Mouse (Mus musculus): Measurements from ENCODE around the gene Rrbp1. TPM values are rescaled to one million over a fixed set of nuclear protein-coding genes. Genes with fewer than 3 reads are reported as not detected.

Gene Rrbp1
- polyA plus RNA-seq, 1 experiment from 2014 or later, result 41.8 TPM

DNA sequence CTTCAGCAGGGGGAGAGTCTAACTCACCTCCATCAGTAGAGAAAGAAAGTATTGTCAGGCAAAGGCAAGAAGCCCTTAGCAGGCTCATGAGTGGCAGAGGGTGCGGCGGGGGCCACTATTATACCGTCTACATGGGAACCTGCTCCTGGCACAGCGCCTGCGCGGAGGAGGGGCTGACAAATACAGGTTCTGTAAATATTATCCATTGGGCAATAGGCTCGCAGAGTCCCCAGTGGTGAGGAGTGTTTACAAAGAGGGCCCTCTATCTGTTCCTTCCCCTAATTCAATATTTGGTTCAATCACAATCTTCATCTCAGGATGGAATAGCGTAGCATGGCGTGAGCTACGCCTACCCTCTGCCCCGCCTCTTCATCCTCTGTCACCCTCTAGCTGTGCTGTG, 3.0 kb upstream of the Rrbp1 start:
- DNase-seq (ENCODE audit: low spot score) (no peak), ATAC-seq (replicated peaks; ENCODE audit: insufficient number of reproducible peaks, low FRiP score, low TSS enrichment, low read depth) (no peak)
- H3K4me2 ChIP-seq (ENCODE audit: low read depth, low read length), result no peak overlapping the region
- H3K9ac ChIP-seq (replicated peaks; ENCODE audit: low read length), result no peak overlapping the region
- 83% methylated on average over 11 of the region's 11 CpGs for WGBS
- H3K4me1 ChIP-seq (ENCODE audit: control insufficient read depth, insufficient read depth, low read length), result no peaks in the 10 kb centered on the region; the same call in 1 of the 2 replicates
- H3K36me3 ChIP-seq (replicated peaks; ENCODE audit: control insufficient read depth, insufficient read depth, low read depth, low read length), result no peaks in the 10 kb centered on the region
- no peaks in the 10 kb centered on the region for H3K9me3 ChIP-seq (replicated peaks; ENCODE audit: control insufficient read depth, low read length)
- no peak overlapping the region for H3K4me3 ChIP-seq (ENCODE audit: low read depth, low read length)
- no peak overlapping the region for H3K27ac ChIP-seq (replicated peaks; ENCODE audit: low read depth, low read length)
- H3K27me3 ChIP-seq (ENCODE audit: control insufficient read depth, insufficient read depth, low read length), result no peaks in the 10 kb centered on the region

GRCm38 (mm10) chr2:144010282-144011044, 600 bp downstream of the Rrbp1 start:
- Histone ChIP-seq H3K27me3 (ENCODE audit: control insufficient read depth, insufficient read depth, low read length) (no peaks in the 10 kb centered on the region), H3K9me3 (replicated peaks; ENCODE audit: control insufficient read depth, low read length) (no peaks in the 10 kb centered on the region), H3K36me3 (replicated peaks; ENCODE audit: control insufficient read depth, insufficient read depth, low read depth, low read length) (no peaks in the 10 kb centered on the region), H3K4me3 (ENCODE audit: low read depth, low read length) (peak overlapping the region; percentile 94), H3K4me2 (ENCODE audit: low read depth, low read length) (peak overlapping the region; percentile 71), H3K27ac (replicated peaks; ENCODE audit: low read depth, low read length) (peak overlapping the region; percentile 86), H3K4me1 (ENCODE audit: control insufficient read depth, insufficient read depth, low read length) (no peaks in the 10 kb centered on the region; the same call in 1 of the 2 replicates), H3K9ac (replicated peaks; ENCODE audit: low read length) (peak overlapping the region; percentile 88)
- peak; percentile 79 for DNase-seq (ENCODE audit: low spot score)
- ATAC-seq (replicated peaks; ENCODE audit: insufficient number of reproducible peaks, low FRiP score, low TSS enrichment, low read depth), result peak; percentile 49
- under 1% methylated on average over 57 of the region's 107 CpGs for WGBS

DNA sequence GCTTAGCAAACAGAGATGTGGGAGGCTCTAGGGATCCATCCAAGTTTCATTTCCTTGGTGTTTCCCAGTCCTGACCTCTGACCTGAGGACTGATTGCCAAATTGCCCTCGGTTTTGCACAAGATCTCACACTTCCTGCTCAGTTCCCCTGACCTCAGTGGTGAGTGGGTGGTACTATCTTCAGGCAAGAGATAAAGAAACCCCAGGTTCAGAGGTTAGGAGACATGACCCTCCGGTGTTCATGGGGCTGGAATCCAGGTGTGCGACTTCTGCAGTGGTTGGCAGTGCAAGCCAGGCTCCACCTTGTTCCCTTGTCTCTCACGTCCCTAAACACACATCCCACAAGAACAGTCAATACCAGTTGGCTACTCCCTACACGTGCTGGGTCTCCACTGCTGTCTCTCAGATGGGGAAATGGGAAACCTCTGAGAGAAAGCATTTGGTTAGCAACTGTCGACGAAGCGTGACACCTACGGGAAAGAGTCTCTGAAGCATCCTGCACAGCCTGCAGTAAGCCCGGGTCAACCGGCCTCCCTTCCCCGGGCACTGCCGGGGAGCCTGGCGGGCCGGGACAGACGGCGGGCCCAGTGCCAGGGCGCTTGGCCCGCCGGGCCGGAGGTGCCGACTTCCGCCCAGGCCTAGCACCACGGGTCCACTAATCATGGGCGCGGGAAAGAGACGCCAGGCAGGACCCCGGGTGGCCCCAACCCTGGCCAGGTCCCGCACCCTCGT, 1.3 kb downstream of the Rrbp1 start:
- DNase-seq (ENCODE audit: low spot score) (peak; percentile 33), ATAC-seq (replicated peaks; ENCODE audit: insufficient number of reproducible peaks, low FRiP score, low TSS enrichment, low read depth) (no peak; the same call in 1 of the 2 replicates)
- Histone ChIP-seq H3K9me3 (replicated peaks; ENCODE audit: control insufficient read depth, low read length) (no peaks in the 10 kb centered on the region), H3K27me3 (ENCODE audit: control insufficient read depth, insufficient read depth, low read length) (no peaks in the 10 kb centered on the region), H3K27ac (replicated peaks; ENCODE audit: low read depth, low read length) (peak overlapping the region; percentile 86; the same call in 1 of the 2 replicates), H3K36me3 (replicated peaks; ENCODE audit: control insufficient read depth, insufficient read depth, low read depth, low read length) (no peaks in the 10 kb centered on the region), H3K9ac (replicated peaks; ENCODE audit: low read length) (peak overlapping the region; percentile 88), H3K4me2 (ENCODE audit: low read depth, low read length) (peak overlapping the region; percentile 71), H3K4me3 (ENCODE audit: low read depth, low read length) (peak overlapping the region; percentile 94), H3K4me1 (ENCODE audit: control insufficient read depth, insufficient read depth, low read length) (no peaks in the 10 kb centered on the region; the same call in 1 of the 2 replicates)
- WGBS, result 2% methylated on average over 28 of the region's 30 CpGs

- H3K27me3 ChIP-seq (ENCODE audit: control insufficient read depth, insufficient read depth, low read length), result no peaks in the 10 kb centered on the region
- no peak for ATAC-seq (replicated peaks; ENCODE audit: insufficient number of reproducible peaks, low FRiP score, low TSS enrichment, low read depth)
- DNase-seq (ENCODE audit: low spot score), result no peak
- H3K36me3 ChIP-seq (replicated peaks; ENCODE audit: control insufficient read depth, insufficient read depth, low read depth, low read length), result no peaks in the 10 kb centered on the region
- WGBS, result 92% methylated on average over 1 of the region's 1 CpGs
- peak overlapping the region; percentile 71; the same call in 1 of the 2 replicates for H3K4me2 ChIP-seq (ENCODE audit: low read depth, low read length)
- H3K9ac ChIP-seq (replicated peaks; ENCODE audit: low read length), result no peak overlapping the region
- H3K9me3 ChIP-seq (replicated peaks; ENCODE audit: control insufficient read depth, low read length), result no peaks in the 10 kb centered on the region
- no peak overlapping the region; the same call in 1 of the 2 replicates for H3K4me3 ChIP-seq (ENCODE audit: low read depth, low read length)
- H3K4me1 ChIP-seq (ENCODE audit: control insufficient read depth, insufficient read depth, low read length), result no peaks in the 10 kb centered on the region; the same call in 1 of the 2 replicates
- H3K27ac ChIP-seq (replicated peaks; ENCODE audit: low read depth, low read length), result no peak overlapping the region
These were observed 2.0 kb downstream of the Rrbp1 start for GRCm38 (mm10) chr2:144009081-144009480.

DNA sequence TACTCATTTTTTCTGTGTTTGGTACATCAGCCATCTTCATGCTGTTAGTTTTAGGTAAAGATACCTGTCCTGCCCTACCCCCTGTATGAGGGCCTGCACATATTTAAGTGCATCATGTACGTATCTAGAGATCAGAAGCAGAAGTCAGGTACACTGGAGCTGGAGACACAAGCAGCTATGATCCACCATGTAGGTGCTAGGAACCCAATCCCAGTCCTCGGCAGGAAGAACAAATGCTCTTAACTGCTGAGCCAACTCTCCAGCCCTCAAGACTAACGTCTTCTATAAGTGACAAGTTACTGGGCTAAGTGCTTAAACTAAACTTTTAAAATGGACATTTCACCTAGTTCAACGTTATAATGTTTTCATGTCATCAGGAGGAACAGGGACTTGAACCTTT, 3.9 kb downstream of the Rrbp1 start:
- Histone ChIP-seq H3K27me3 (ENCODE audit: control insufficient read depth, insufficient read depth, low read length) (no peaks in the 10 kb centered on the region), H3K4me2 (ENCODE audit: low read depth, low read length) (no peak overlapping the region), H3K4me3 (ENCODE audit: low read depth, low read length) (no peak overlapping the region), H3K9ac (replicated peaks; ENCODE audit: low read length) (no peak overlapping the region), H3K4me1 (ENCODE audit: control insufficient read depth, insufficient read depth, low read length) (no peaks in the 10 kb centered on the region; the same call in 1 of the 2 replicates), H3K27ac (replicated peaks; ENCODE audit: low read depth, low read length) (no peak overlapping the region), H3K36me3 (replicated peaks; ENCODE audit: control insufficient read depth, insufficient read depth, low read depth, low read length) (no peaks in the 10 kb centered on the region), H3K9me3 (replicated peaks; ENCODE audit: control insufficient read depth, low read length) (no peaks in the 10 kb centered on the region)
- DNase-seq (ENCODE audit: low spot score) (no peak), ATAC-seq (replicated peaks; ENCODE audit: insufficient number of reproducible peaks, low FRiP score, low TSS enrichment, low read depth) (no peak)
- 84% methylated on average over 4 of the region's 4 CpGs for WGBS

DNA sequence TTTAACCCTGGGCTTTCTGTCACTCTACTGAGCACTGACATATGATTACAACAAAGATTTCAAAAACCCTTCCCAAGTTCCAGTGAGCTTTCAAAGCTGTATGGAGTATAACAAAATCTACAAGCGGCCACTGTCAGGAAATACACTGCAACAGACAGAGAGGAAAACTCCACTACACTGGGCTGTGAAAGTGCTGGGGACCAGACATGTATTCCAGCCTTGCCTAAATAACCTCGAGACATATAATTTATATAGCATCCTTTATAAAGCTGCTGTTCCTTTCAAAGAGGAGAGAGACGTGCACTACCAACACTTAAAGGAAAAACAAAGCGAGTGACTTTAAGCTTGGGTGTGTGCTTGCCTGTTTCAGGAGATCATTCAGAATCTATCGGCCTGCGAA, 4.4 kb downstream of the Rrbp1 start:
- Histone ChIP-seq H3K4me3 (ENCODE audit: low read depth, low read length) (no peak overlapping the region), H3K9me3 (replicated peaks; ENCODE audit: control insufficient read depth, low read length) (no peaks in the 10 kb centered on the region), H3K4me2 (ENCODE audit: low read depth, low read length) (no peak overlapping the region), H3K9ac (replicated peaks; ENCODE audit: low read length) (no peak overlapping the region), H3K27me3 (ENCODE audit: control insufficient read depth, insufficient read depth, low read length) (no peaks in the 10 kb centered on the region), H3K4me1 (ENCODE audit: control insufficient read depth, insufficient read depth, low read length) (no peaks in the 10 kb centered on the region; the same call in 1 of the 2 replicates), H3K36me3 (replicated peaks; ENCODE audit: control insufficient read depth, insufficient read depth, low read depth, low read length) (no peaks in the 10 kb centered on the region), H3K27ac (replicated peaks; ENCODE audit: low read depth, low read length) (no peak overlapping the region)
- no peak for ATAC-seq (replicated peaks; ENCODE audit: insufficient number of reproducible peaks, low FRiP score, low TSS enrichment, low read depth)
- 90% methylated on average over 6 of the region's 6 CpGs for WGBS
- no peak for DNase-seq (ENCODE audit: low spot score)

DNA sequence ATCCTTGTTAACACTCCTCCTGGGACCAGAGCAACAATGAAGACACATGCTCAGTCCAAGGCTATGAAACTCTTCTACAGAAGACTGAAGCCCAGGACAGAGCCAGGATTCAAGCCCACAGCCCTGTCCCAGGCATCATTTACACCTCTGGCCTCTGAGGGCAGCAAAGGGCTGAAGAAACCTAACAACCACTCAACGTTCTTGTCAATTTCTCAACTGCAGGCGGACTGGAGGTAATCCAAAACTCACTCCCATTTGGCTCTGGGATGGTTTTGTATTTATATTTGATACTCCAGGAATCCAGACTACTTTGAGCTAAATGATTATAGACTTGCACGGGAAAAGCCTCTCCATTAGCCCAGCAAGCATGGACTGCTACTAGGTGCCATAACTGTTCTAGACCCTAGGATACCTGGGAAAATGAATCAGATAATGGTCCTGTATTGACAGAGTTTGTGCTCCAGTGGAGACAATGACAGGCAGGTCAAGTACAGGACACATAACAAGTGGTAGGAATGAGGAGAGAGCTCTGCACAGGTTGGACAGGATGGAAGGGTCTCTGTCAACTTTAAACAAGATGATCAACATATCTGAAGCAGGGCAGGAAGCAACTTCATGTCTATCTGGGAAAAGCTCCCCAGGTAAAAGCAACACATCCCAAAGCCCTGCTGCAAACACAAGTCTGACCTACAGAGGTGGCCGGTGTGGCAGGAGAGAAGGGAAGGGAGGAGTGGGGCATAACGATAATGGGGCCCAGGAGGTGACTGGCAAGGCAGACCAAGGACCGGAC, 5.7 kb downstream of the Rrbp1 start:
- Histone ChIP-seq H3K36me3 (replicated peaks; ENCODE audit: control insufficient read depth, insufficient read depth, low read depth, low read length) (no peaks in the 10 kb centered on the region), H3K27ac (replicated peaks; ENCODE audit: low read depth, low read length) (no peak overlapping the region), H3K4me3 (ENCODE audit: low read depth, low read length) (no peak overlapping the region), H3K27me3 (ENCODE audit: control insufficient read depth, insufficient read depth, low read length) (no peaks in the 10 kb centered on the region), H3K9ac (replicated peaks; ENCODE audit: low read length) (no peak overlapping the region; the same call in 1 of the 2 replicates), H3K4me1 (ENCODE audit: control insufficient read depth, insufficient read depth, low read length) (no peaks in the 10 kb centered on the region; the same call in 1 of the 2 replicates), H3K4me2 (ENCODE audit: low read depth, low read length) (no peak overlapping the region), H3K9me3 (replicated peaks; ENCODE audit: control insufficient read depth, low read length) (no peaks in the 10 kb centered on the region)
- DNase-seq (ENCODE audit: low spot score), result no peak
- no peak for ATAC-seq (replicated peaks; ENCODE audit: insufficient number of reproducible peaks, low FRiP score, low TSS enrichment, low read depth)
- WGBS, result 76% methylated on average over 6 of the region's 6 CpGs
